Mouse (Mus musculus) cerebellum, adult (tissue): Measurements from ENCODE around the gene Cdc14a.

Experiments used
- ATAC-seq: cut with Nextera tagmentation; 2 replicates; pipeline ENCODE4 v1.9.2; 2017; ENCODE audit warnings: mild to moderate bottlenecking, moderate library complexity, mixed read lengths; ENCODE audit not compliant: insufficient number of reproducible peaks, low FRiP score, low TSS enrichment

Cdc14a gene

DNA sequence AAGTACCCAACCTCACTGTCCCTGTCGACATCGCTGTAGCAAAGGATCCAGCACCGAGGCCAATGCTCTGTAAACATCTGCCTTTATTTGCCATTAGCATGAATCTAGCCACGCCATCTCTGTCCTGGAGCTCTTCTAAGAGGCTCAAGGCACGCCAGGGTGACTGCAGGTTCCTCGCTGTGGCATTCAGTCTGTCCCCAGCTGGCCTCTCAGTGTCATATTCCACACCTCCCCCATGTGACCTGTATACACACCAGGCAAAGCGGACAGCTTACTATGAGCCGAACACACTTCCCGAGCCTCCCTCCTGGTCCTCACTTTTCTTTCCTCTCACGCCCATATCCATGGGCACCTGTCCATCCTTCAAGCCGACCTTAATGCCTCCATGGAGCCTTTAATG is 4.0 kb downstream of the Cdc14a start:
- no peak for ATAC-seq

DNA sequence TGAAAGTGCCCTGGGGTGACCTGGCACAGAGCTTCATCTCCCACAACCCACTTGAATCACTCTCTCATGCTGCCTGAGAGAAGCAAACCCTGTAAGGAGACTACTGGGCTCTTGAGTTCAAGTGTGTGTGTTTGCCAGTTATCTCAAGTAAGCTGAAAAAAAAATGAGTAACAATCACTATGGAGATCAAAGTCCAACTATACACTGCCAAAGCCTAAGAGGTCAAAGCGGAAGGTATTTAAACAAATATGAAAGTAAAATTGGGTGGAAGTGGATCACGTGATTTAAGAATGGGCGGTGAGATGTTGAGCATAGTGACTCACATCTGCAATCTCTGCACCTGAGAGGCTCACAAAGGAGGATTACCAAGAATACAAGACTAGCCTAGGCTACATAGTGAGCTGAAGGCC is 9.4 kb downstream of the Cdc14a start:
- ATAC-seq, result no peak

DNA sequence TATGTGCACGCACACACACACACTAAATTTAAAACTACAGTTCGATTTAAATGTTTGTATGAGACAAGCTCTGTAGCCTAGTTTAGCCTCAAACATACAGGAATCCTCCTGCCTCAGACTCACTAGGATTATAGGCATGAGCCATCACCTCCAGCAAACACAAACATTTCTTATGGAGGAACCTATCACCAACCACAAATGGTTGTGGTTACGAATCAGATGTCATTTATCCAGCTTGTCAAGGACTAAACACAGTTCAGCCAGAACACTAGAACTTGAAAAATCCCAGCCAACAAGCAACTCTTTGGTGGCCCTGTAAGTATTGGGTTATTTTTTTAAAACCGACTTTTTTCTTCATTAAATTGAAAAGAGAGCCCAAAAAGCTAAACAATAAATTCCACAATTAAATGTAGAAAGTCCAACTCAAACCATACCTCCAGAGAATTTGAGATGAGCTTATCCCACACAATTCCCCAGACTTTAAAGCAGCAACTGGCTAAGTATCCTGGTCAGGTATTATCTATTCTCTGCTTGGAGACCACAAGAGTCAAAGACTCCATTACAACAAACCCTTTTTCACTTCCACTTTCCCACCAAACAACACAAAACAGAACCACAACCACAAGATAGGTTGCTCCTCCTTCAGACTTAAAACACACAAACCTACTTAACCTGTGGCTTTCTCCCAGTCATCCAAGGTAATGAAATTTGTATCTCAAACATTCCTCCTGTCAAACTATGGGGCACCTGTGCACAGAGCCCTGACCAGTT is 10.7 kb downstream of the Cdc14a start:
- ATAC-seq, result no peak

DNA sequence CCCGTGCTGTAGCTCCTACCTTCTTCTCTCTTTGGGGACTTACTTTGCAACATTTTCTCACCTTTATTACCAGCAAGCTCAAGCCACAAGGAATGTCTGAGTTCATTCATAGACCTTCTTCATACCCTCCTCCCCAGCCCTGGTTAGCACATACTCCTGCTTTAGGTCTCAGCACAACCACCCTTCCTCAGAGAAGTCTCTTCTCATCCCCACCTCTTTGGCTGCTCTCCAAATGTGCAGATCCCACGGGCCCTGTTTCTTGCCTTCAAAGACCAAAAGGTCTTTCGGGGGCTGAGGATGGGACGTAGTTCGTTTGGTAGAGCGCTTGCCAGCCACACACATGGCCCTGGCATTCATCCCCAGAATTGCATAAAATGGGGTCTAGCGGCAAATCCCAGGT is 13.8 kb downstream of the Cdc14a start:
- ATAC-seq, result no peak

DNA sequence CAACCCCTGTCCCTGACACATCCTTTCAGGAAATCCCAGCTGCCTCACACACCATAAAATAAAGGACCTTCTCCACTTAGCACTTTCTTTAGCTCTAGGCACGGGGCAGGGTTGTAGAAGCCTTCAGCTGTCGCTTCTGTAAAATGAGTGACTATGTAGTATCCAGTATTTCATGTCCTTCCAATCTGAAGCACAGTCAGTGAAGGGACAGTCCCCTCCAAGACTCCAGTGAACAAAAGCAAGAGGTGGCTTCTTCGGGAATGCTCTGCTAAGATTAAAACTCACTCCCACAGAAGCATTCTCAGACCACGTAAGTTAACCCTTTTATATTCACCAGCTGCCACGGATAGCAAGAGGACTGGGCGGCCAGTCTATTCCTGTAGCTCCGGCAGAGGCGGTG is 14.3 kb downstream of the Cdc14a start:
- no peak for ATAC-seq

DNA sequence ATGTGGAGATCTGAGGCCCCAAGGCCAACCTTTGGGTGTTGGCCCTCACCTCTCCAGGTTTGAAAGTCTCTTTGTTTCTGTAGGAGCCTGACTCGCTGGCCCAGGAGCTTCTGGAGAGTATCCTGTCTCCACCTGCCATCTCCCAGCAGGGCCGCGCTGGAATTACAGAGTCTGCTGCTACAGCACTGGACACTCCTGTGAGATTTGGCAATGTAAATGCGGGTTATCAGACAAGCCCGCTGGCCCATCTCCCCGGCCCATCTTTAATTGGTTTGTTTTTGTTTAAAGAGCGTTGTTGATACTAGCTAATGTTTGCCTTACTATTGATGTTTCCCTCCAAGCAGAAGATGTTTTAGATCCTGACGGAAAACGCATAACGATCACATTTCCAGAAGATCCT is 15.0 kb downstream of the Cdc14a start:
- ATAC-seq, result no peak

DNA sequence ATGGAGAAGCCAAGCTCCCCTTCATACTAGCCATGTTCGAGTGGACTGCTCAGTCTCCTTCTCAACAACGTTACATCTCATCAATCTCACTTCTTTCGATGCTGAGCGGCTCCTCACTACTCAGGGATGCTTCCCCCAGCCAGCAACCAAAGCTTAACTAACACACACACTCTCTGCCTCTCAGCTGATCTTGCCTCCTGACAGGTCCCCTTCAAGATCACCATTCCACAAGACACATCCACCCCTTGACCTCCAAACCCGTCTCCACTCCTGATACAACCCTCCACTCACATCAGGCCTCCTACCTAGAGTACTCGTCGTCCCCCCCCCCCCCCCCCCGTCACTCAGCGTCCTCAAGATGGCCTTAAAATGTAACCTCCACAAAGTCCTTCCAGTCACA is 18.3 kb downstream of the Cdc14a start:
- no peak for ATAC-seq

DNA sequence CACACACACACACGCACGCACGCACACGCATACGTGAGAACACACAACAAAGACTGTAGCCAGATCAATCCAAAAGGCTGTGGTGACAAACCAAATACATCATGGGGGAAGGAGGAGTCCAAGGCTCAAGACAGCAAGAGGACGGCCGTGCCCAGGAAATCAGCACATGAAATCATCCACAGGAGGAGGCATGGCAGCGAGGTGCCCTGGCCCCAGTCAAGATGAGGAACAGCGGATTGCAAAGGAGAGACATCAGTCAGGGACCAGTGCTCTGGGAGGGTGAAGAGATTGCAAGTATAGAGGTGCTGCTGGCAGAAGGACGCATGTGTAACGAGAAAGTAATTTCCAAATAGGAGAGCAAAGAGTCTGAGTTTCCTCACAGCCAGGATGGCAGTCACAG is 22.4 kb downstream of the Cdc14a start:
- ATAC-seq, result no peak

DNA sequence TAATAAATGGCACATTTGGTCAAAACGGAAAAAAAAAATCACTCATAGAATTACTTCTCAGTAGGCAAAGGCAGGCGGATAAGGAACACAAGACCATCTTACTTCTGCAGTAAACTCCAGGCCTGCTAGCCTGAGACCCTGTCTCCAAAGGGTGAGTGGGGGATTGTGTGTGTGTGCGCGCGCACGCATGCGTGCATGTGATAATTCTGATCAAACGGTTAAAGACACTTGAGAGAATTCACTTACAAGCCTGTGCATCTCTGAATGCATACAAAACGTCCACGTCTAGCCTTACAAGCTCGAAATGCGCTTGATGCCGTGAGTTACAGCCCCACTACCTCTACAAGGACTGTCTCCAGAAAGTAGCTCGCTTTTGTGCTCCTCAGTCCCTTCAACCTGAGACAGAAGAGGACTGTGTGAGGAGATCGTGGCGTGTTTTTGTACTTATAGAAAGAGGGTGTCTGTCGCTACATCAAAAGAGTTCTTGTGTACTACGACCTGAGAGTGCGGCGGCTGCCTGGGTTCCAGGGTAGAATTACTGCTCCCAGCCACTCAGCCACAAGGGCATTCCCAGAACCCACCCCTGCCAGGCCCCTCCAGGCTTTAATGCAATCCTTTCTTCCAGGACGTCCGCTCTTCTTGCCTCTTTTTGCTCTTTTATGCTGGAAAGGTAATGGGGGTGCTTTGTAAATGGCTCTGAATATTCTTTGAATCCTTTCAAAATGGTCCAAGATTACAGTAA is 24.3 kb downstream of the Cdc14a start:
- no peak for ATAC-seq

DNA sequence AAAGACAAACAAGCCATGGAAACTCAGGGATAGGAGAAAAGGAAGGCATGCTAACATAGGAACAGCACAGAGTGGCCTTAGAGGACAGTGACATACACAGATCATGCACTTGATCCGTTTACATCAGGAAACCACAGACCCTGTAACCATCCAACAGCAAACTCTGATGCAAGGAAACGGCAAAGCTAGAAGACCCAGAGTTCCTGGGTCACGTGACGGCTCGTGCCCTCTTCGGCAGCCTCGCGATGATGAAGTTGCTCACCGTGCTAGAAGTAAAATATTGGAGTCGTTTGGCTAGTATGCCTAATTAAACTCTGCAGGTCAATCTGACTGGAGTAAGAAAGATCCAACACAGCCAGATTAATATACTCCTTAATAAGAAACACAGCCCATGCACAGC is 25.3 kb downstream of the Cdc14a start:
- no peak for ATAC-seq

DNA sequence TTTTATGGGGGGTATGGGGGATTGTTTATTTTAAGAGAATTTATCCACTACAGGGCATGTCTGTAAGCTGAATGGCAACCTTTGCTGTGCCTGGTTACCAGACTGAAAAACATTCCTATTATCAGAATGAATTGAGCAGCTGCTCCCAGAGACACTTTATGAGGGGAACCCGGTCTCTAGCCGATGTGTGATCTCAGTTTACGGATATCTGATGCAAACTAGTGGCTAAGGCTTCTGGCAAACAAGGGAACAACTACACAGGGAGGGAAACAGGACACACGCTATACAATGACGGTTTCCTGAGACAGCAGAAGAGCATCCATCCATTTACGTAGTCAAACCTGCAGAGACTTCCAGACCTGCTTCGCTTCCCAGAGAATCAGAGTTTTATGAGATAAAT is 25.9 kb downstream of the Cdc14a start:
- no peak for ATAC-seq

DNA sequence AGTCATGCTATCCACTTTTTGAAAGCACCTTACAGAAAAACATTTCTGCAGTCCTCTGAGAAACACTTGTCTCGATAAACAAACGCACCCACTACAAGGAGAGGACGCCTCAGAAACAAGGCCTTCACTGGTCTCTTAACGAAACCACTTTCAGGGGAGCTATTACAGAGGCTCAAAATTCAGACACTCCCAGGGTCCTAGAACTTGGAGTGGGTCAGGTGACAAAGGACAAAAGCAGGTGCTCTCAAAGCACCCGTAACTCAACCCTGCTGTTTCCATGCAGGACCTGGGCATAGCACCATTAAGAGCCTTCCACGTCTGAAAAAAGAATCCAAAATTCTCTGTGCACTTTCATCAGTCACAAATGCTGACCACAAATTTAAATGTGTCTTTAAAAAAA is 26.5 kb downstream of the Cdc14a start:
- ATAC-seq, result no peak

DNA sequence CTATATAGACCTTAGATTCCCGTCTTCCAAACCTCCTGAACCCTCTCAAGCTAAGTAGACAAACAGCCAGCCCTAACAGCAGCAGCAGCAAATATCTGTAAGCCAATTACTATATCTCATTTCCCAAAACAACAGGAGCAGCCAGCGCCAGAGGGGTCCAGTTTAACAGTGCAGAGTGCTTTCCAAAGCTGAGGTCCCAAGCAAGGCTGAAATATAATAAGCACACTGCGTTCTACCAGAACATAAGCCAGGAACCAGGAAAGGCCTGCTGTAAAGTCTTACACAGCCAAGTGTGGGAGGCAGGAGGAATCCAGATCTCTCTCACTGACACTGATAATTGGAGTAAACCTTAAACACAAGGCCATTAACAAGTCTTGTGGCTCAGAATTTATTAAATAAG is 27.3 kb downstream of the Cdc14a start:
- no peak for ATAC-seq

DNA sequence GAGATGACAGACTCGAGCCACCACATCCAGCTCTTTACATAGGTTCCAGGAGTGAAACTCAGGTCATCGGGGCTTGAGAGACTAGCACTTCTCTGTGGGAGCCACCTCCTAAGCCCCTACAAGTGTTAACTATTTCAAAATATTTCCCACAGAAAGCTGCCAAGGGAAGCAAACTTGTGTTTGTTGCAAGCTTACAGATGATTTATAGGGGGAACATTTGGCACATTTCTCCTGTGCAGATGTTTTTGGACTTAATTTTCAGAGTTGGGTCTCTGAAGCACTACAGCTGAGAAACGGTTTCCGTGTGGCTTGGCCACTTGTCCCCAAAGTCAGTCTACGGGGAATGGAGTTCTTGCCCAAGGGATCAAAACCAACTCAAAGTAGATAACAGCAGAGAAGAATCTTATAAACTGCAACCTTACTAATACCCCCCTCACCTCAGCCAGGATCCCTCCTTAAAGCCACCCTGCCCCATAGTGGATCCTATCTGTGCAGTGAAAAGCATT is 28.9 kb downstream of the Cdc14a start:
- no peak for ATAC-seq

DNA sequence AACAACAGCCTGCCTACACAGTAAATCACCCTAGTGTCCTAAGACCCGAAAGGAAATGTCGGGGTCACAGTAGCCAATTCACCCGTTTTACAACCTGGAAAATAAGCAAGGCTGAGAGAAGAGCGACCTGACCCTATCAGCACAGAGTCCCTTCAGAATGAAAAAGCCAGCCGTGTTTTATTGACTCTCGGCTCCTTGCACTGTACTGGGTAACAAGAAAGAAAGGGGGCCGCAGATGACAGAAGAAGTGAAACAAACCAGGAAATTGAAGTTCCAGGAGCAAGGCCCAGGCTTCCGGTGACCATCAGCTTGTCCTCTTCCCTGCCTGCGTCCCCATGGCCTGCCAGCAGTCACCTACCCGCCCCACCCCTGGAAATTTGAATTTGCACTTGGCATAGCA is 32.4 kb downstream of the Cdc14a start:
- no peak for ATAC-seq

DNA sequence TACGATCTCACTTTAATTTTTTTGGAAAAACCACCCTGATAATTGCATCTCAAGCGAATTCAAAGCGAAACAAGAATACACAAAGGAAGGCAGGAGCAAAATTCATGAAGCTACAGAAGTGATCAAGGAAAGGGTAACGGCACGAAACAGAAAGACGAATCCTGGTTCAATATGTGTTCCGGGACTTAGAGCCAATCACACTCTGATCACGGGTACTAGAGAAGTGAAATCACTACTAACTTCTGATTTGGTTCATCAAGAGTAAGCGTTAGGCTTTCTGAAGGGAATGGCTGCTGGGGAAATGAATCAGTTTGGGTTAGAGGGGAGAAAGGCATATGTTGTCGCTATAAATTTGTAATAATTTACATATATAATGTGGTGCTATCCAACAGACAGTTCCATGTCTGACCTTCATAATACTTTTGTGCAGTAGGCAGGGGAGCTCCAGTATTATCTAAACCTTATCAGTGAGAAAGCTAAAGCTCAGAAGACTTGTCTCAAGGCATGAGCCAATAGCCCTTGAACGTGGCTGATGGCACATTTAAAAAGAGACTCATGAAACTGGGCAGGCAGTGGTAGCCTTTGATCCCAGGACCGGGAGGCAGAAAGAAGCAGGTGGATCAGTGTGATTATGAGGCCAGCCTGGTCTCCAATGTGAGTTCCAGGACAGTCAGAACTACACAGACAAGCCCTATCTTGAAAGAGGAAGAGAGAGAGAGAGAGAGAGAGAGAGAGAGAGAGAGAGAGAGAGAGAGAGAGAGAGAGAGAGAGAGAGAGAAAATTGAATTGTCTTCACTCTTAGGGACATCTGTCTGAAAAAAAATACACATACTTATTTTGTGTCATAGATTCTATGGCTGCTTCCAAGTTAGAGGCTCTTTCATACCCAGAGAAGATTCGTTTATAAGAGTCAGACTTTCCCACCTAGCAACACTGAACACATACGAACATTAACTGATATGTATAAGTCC is 34.0 kb downstream of the Cdc14a start:
- ATAC-seq, result no peak

DNA sequence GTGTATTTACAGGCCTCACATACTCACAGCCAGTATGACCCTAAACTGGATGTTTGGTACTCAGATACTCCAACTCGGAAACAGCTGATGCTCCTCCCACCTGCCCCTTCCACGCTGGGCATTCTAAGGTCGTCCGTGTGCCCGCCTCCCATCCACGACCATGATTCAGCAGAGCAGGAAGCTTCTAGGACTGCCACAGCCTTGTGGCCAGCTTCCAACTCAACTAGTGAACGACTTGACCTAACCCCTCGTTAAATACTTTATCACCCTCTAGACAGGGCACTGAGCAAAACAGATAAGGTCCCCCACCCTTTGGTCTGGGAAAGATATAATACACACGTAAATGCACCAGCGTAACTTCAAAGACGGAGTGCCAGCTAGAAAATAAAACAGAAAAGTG is 35.0 kb downstream of the Cdc14a start:
- ATAC-seq, result no peak

DNA sequence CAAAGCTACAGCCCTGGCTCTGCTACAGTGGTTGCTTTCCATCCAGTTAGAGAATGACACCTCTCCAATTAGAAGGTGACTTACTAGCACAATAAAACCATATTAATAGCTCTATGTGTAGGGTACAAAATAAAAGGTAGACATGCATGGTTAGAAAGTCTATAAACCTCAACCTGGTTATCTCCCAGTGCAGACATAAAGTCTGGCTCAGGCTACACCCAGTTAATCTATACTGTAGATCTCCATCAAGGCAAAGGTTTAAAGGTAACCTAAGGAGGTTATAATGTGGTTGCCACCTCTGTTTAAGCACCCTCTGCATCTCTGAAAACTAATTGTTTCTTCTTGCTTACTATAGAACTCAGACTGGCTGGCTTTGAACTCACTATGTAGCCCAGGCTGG is 36.9 kb downstream of the Cdc14a start:
- ATAC-seq, result no peak

DNA sequence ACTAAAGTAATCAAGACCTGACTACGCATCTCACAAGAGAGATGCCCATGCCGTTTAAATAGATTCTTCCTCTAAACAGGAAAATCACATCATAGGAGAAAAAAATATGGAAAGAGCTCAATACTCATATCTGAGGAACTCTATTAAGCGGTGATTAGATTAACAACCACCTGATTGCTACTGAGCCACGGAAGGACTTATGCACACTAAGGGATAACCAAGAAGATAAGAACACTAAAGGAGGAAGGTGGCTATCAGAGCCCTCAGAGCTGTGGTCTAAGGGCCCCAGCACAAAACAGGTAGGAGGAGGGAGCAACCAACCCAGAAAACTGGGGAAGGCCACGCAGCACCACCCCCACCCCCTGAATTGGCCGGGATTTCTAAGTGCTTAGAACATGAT is 37.5 kb downstream of the Cdc14a start:
- no peak for ATAC-seq

DNA sequence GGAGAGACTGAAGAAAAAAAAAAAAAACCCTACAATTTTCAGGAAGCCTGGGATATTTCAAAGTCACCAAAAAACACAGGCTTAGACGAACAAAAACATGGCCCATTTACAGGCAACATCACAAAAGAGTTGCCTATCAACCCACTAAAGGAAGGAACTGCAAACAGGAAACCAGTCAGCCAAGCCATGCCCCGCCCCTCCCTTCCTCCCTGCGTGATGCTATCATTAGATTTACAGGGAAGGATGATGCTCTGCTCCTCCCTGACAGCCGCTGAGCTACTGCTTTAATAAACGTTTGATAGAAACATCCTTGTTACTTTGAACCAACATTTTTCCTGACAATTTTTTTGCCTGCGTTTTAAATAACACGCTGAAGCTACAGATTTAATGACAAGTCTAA is 39.5 kb downstream of the Cdc14a start:
- ATAC-seq, result no peak

DNA sequence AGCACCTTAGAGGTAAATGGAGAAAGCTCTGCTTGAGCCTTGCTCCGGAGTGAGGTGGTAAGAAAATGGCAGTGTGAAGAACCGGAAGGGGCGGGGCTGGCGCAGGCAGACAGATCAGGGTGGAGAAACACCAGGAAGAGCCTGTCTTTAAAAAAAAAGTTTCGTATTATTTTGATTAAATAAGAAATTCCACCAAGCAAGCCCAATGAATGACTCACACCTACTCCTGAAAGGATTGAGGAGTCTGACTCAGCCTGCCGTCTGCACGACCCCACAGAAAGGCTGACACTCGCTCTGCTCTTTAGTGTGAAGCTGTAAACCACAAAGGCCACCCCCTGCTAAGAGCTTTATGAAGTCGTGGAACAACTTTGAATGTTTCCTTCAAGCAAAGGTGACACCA is 43.5 kb downstream of the Cdc14a start:
- ATAC-seq, result no peak
